Mouse (Mus musculus) brain, embryonic 14.5 days (tissue): Measurements from ENCODE around the gene Rbm47. TPM values are rescaled to one million over a fixed set of nuclear protein-coding genes. Genes with fewer than 3 reads are reported as not detected.

Source experiments
- DNase-seq: peaks from one replicate; pipeline ENCODE4 v3.0.0-alpha.2; 2011; ENCODE audit warnings: low read depth
- CTCF ChIP-seq: fragments of 200-500 bp; IDR thresholded peaks from 2 replicates; pipeline ENCODE4 v1.5.1; 2012; ENCODE audit warnings: inconsistent platforms, mild to moderate bottlenecking, moderate library complexity, borderline replicate concordance; ENCODE audit not compliant: insufficient read depth, insufficient read length; ENCODE audit errors: extremely low read depth
- POLR2A ChIP-seq: fragments of 200-500 bp; IDR thresholded peaks from 2 replicates; pipeline ENCODE4 v1.6.1; 2012; ENCODE audit warnings: mild to moderate bottlenecking, inconsistent platforms, borderline replicate concordance; ENCODE audit not compliant: poor library complexity, insufficient read depth, insufficient read length, severe bottlenecking; ENCODE audit errors: extremely low read depth
- polyA plus RNA-seq: library from polyadenylated mRNA; depleted of rRNA; stranded (reverse); fragments of >200 nt; gene quantifications from 2 replicates; pipeline ENCODE4 v1.2.3, GENCODE M21; 2012; rRNA removed

Rbm47 gene
- 1.4 and 3.7 TPM in 2 replicates for polyA plus RNA-seq

DNA sequence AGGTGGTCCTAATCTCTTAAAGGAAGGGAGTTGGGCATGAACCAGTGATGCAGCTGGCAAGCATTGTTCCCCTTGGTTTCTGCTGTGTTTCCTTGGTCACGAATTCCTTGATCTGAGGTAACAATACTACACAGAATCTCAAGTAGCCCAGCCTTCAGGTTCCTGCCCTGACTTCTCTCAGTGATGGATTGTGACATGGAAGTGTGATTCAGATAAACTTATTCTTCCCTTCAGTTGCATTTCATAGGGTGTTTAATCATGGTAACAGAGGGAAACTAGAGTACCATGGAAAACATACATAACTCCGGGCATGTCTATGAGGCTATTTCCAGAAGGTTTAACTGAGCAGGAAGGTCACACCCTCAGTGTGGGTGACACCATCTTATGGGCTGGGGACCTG lies at the start of gene Rbm47:
Gene Rbm47, minus strand, starts transcription at position 101 of the 400 bp plus-strand sequence.
- TF ChIP-seq POLR2A (no peak), CTCF (no peak)
- DNase-seq, result no peak

DNA sequence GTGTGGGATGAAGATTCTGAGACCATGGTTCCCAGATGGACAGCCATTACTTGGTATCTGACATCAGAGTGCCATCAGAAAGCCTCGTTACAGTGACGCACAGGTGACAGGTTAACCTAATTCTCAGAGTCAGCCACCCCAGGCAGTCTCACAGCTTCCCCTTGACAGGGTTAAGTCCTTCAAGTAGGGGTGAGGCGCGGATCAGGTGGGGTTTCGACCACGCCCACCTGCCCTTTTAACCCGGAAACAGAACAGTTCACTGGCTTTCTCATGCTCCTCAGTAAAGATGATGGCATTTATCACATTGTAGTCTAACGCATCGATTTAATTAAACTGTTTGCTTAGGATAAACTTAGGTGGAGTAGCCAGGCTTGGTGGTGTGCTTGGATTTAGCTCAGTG lies 47.7 kb upstream of the Rbm47 start:
- TF ChIP-seq POLR2A, result no peak
- no peak for DNase-seq

DNA sequence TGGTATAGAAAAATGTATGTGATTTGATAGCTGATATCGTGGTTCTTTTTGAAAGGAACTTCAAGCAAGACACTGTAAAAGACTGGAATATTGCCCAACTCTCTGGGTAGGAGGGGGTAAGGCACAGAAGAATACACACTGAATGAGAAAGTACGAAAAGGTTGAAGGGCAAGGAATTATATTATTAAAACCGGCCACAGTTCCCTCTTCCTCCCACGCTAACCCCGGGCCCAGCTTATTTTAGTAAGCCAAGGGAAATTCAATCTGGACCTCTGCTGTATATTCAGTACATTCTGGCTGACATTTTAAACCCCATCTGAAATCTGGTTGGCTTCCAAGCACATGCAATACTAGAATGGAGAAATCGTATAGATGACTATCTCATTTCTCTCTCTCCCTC lies 46.8 kb upstream of the Rbm47 start:
- TF ChIP-seq CTCF, result no peak
- TF ChIP-seq POLR2A, result no peak
- peak; percentile 48 for DNase-seq

DNA sequence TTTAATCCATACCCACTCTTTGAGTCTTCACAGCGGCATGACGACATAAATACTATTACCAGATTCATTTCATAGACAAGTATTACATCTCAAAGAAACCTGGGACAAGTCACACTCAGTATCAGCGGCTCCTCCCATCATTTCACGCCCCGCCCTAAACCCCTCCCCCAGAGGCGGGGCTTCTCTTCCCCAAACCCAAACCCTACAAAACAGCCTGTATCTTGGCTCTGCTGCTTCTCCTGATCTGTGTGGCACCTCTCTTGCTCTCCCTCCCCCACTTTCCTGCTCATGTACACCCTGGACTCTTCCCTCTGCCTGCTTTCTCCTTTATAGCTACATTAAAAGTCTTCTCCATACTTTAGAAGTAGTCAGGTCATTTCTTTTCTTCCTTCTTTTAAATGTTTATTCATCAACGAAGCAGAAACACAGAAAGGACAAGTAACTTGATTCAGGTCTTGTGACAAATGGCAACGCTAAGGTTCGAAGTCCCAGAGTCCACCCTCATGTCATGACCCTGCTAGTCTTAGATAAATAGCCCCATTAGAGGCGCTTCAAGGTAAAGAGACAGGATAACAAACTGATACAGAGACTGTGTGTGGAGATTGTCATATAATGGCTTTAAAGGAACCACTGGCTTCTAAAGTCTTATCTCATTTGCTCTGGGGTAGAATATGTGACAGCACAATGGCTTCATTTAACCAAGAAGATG lies 42.8 kb upstream of the Rbm47 start:
- no peak for DNase-seq
- TF ChIP-seq CTCF (no peak), POLR2A (no peak)

DNA sequence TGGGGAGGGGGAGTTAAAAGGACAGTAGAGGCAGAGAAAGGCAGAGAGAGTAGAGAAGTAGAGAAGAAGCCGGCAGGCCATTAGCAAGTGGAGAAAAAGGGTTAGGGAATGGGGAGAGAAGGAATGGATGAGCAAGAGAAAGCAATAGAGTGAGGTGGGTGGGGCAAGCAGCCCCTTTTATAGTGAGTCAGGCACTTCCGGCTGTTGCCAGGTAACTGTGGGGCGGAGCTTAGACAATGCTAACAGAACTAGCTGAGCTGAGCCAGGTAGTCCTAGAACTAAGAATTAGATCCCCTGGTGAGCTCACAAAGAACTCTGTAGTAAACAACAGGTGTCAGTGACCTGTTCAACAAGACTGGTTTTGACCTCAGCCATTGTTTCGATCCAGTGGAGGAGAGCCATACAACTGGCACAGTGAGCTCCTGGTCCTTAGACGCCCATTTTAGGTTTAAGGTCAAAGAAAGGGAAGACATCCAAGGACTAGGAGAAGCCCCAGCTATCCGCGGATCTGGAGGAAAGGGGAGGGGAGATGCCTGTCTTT lies 41.5 kb upstream of the Rbm47 start:
- no peak for TF ChIP-seq CTCF
- TF ChIP-seq POLR2A, result no peak
- DNase-seq, result no peak

DNA sequence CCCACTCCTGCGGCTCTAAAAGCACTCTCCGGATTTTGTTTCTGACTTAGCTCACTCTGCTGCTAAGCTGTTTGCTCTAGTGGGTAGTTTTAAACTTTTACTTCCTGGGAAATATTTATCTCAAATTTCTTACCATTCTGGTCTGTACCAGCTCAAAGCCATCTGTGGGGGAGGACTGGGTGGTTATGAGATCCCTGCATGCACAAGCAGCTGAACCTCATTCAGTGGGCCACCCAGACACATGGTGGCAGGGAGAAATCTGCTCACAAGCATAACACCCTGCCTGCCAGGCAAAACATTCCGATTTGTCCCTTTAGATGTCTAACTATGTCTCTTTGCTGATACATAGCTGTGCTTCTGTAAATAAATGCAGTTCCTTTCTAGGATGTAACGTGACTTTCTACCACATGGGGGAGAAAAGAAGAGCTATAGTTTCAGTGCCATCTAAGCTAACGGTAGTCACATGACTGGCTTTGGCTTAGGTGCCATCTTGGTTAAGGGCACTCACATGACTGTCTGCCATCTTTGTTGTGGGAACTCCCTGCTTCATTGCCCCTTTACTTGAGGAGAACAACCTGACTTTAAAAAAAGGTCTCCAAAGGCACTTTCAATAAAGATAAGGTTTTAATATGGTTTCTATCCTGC lies 36.7 kb upstream of the Rbm47 start:
- TF ChIP-seq CTCF (no peak), POLR2A (no peak)
- DNase-seq, result peak; percentile 64

DNA sequence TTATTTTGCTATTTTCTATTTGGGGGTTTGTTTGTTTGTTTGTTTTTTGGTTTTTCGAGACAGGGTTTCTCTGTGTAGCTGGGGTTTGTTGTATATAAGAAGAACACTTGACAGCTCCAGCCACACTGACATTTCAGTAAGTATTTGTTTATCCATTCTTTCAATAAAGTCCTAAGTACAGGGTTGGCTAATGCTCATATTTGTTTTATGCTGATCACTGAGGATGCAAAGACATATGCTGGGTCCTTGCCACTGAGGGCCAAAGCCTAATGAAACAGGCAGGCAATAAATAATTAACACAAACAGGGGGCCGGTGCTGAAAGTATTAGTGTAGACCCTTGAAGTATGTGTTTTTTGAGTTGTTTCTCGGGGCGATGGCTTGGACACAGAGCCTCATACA lies 32.0 kb upstream of the Rbm47 start:
- no peak for TF ChIP-seq POLR2A
- TF ChIP-seq CTCF, result no peak
- no peak for DNase-seq

DNA sequence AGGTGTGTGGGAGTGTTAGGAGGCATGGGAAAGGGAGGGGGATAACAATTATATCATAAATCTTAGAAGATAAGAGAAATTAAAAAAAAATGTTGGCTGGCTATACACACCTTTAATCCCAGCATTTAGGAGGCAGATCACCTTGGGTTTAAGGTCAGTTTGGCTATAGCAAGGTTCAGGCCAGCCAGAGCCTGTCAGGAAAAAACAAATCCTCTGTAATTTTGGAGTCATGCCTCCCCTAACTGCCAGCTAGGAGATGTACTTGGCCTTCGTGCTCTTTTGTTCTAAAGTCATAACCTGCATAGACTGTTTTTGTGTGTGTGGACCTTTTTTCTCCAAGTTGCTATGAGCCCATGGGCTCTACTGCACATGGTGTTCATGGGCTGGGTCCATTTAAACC lies 30.5 kb upstream of the Rbm47 start:
- DNase-seq, result no peak

DNA sequence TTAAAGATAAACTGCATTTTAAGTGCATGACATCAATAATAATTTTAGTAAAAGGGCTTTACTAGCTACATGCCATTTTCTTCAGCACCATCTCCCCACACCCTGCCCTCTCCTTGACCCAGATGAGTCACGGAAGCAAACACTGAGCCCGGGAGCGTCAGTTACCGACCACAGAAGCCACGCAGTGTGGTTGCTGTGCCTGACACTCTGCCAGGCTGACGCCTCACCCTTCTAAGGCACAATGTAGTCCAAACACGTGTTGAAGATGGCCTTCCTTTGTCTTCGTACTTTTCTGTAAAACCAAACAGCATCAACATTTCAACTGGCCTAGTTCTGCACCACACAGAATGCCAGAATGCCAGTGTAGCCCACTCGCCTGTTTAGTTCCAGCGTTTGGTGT lies 27.1 kb upstream of the Rbm47 start:
- no peak for DNase-seq
- TF ChIP-seq POLR2A, result no peak
- TF ChIP-seq CTCF, result no peak

More for the DNA sequence above, 30.5 kb upstream of the Rbm47 start:
- TF ChIP-seq CTCF (no peak), POLR2A (no peak)

DNA sequence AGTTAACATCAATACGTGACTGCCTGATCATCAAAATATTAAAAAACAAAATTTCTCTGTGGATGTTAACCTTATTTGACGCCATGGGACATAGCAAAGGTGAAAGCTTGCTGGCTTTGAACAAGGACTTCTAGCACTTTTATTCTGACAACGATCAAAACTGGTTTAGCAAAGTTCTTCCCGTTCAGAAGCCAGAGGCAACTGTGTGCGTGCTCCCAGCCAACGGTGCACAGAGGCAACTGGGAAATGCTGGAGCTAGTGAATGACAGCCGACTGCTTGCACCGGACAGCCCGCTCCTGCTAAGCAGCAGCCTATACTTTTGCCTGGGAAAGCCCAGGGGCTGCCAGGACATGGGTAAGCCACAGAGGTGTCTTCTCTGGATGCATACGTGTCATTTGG lies 22.4 kb upstream of the Rbm47 start:
- no peak for DNase-seq
- TF ChIP-seq POLR2A (no peak), CTCF (no peak)

DNA sequence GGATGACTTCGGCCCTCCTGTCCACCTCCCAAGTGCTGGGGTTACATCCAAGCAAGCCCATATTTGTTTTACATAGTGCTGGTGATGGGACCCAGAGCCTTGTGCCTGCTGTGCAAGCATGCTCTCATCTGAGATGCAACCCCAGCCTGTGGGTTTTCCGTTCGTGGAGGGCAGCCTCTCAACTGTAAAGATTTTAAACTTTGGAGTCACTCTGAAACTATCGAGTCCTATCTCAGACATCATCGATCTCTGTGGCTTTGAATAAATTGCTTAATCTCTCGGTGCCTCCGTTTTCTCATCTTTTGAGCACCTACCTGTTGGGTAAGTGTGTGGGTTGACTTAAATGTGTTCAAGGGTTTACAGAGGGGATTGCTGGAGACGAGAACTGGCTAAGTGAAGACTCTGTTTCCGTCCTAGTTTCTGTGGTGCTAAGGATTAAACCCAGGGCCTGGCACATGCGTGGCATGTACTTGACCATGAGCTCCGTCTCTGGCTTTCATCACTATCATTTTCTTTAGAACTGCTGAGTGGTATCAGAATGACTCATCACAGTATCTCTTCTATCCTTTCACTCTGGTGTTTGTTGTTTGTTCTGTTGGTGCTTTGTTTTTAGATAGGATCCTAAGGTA lies 20.4 kb upstream of the Rbm47 start:
- TF ChIP-seq CTCF (no peak), POLR2A (no peak)

More for the DNA sequence above, 20.4 kb upstream of the Rbm47 start:
- DNase-seq, result no peak
